Comparison of ENCODE assay signal across 18 mouse cellular contexts in genomic region chr19:55788905-55789295, GRCm38 (mm10). TPM values are rescaled to one million over a fixed set of nuclear protein-coding genes. Genes with fewer than 3 reads are reported as not detected.
DNase-seq lines count a peak whose midpoint lies in the region; ATAC-seq and TF ChIP-seq lines count a peak whose summit lies in the region.
"Had no signal": no experiment of that assay in that cellular context is flagged by ENCODE, and none has a peak within 500 bp of the region (broad histone marks: within the 10 kb centered on the region; RNA-seq: fewer than 3 reads in every experiment).

No protein-coding gene starts in this region.

- DNase-seq in heart, embryonic 10.5 days (ENCODE audit: low spot score): no peak
- no peak for DNase-seq in heart, postnatal 36 days
- DNase-seq in layer of hippocampus, adult 2 months (ENCODE audit: low spot score in 2 of 2): no peak
- no peak for DNase-seq in layer of hippocampus, adult 9-11 months
- DNase-seq in hindbrain, postnatal 0 days (ENCODE audit: low spot score): no peak
- no peak for DNase-seq in midbrain, postnatal 0 days (ENCODE audit: low spot score)
- no peak for DNase-seq in right cerebral cortex, adult 18-20 months
- no peak for DNase-seq in retina, postnatal 1 day
- DNase-seq: adrenal gland, postnatal 25 days; cerebellum, adult 8-10 months; gastrocnemius, postnatal 14 days; lung, embryonic 14.5 days had no signal

- H3K27me3 ChIP-seq in heart, embryonic 10.5 days (ENCODE audit: insufficient read depth, poor library complexity, severe bottlenecking): no peaks in the 10 kb centered on the region
- H3K27me3 ChIP-seq in hindbrain, postnatal 0 days (ENCODE audit: insufficient read depth, low read length): no peaks in the 10 kb centered on the region
- no peaks in the 10 kb centered on the region for H3K27me3 ChIP-seq in midbrain, postnatal 0 days (ENCODE audit: insufficient read depth, low read length)
- H3K27me3 ChIP-seq: intestine, embryonic 15.5 days had no signal

- no peak overlapping the region for H3K4me3 ChIP-seq in heart, embryonic 10.5 days
- no peak overlapping the region for H3K4me3 ChIP-seq in layer of hippocampus, adult 2 months
- no peak overlapping the region for H3K4me3 ChIP-seq in hindbrain, postnatal 0 days (ENCODE audit: low read length)
- no peak overlapping the region for H3K4me3 ChIP-seq in midbrain, postnatal 0 days (ENCODE audit: low read depth, low read length)
- H3K4me3 ChIP-seq: erythroblast, embryonic 14.5 days; intestine, embryonic 15.5 days; limb, embryonic 10.5 days had no signal

- ATAC-seq in hindbrain, postnatal 0 days: no peak
- no peak for ATAC-seq in midbrain, postnatal 0 days (ENCODE audit: low FRiP score)

- peaks cover 11% of the 10 kb centered on the region; the same call in 1 of the 2 replicates for H3K36me3 ChIP-seq in heart, embryonic 10.5 days
- no peaks in the 10 kb centered on the region for H3K36me3 ChIP-seq in hindbrain, postnatal 0 days (ENCODE audit: insufficient read depth, low read length)
- H3K36me3 ChIP-seq in midbrain, postnatal 0 days (ENCODE audit: insufficient read depth, low read length): no peaks in the 10 kb centered on the region
- H3K36me3 ChIP-seq: intestine, embryonic 15.5 days had no signal

- H3K9me3 ChIP-seq in heart, embryonic 10.5 days: no peaks in the 10 kb centered on the region
- H3K9me3 ChIP-seq in hindbrain, postnatal 0 days (ENCODE audit: low read length): no peaks in the 10 kb centered on the region
- no peaks in the 10 kb centered on the region for H3K9me3 ChIP-seq in midbrain, postnatal 0 days (ENCODE audit: low read length)
- H3K9me3 ChIP-seq: intestine, embryonic 15.5 days; limb, embryonic 10.5 days had no signal

- no peak overlapping the region for H3K9ac ChIP-seq in hindbrain, postnatal 0 days (replicated peaks; ENCODE audit: low read length)
- H3K9ac ChIP-seq in midbrain, postnatal 0 days (replicated peaks; ENCODE audit: low read length, poor library complexity, severe bottlenecking): no peak overlapping the region
- H3K9ac ChIP-seq: intestine, embryonic 15.5 days; lung, embryonic 14.5 days had no signal

- H3K27ac ChIP-seq in heart, embryonic 10.5 days: peak overlapping the region; percentile 1; the same call in 1 of the 2 replicates
- peak overlapping the region; percentile 32; the same call in 1 of the 2 replicates for H3K27ac ChIP-seq in layer of hippocampus, adult 2 months
- H3K27ac ChIP-seq in hindbrain, postnatal 0 days: 0 out of 2 replicates have a peak overlapping the region, but pooled peaks have one; percentile 36
- H3K27ac ChIP-seq in midbrain, postnatal 0 days (ENCODE audit: low read depth, low read length): 0 out of 2 replicates have a peak overlapping the region, but pooled peaks have one; percentile 32
- H3K27ac ChIP-seq: intestine, embryonic 15.5 days; kidney, postnatal 0 days; limb, embryonic 10.5 days; macrophage had no signal

- WGBS in heart, embryonic 10.5 days: 36% methylated on average over 5 of the region's 5 CpGs
- 48% methylated on average over 5 of the region's 5 CpGs for WGBS in hindbrain, postnatal 0 days
- WGBS in midbrain, postnatal 0 days: 47% methylated on average over 5 of the region's 5 CpGs

- intact Hi-C loops in heart, postnatal 36 days (cut with DNase I): loop anchor here (2.0 kb wide), 1 partner anchor 80 kb away; no protein-coding TSS in a partner anchor

- no peak for TF ChIP-seq CTCF in layer of hippocampus, adult 2 months (conservative IDR thresholded peaks at IDR 0.05)
- no peak for TF ChIP-seq CTCF in hindbrain, postnatal 0 days (IDR thresholded peaks at IDR 0.05; ENCODE audit: low read depth)
- TF ChIP-seq CTCF in midbrain, postnatal 0 days (IDR thresholded peaks at IDR 0.05): no peak

- H3K4me1 ChIP-seq in heart, embryonic 10.5 days: peaks cover 69% of the 10 kb centered on the region
- peaks cover 13% of the 10 kb centered on the region for H3K4me1 ChIP-seq in hindbrain, postnatal 0 days (ENCODE audit: insufficient read depth, low read length)
- H3K4me1 ChIP-seq in midbrain, postnatal 0 days (ENCODE audit: insufficient read depth, low read length): peaks cover 20% of the 10 kb centered on the region

- H3K4me2 ChIP-seq in hindbrain, postnatal 0 days (ENCODE audit: low read depth, low read length): no peak overlapping the region
- H3K4me2 ChIP-seq in midbrain, postnatal 0 days (ENCODE audit: low read depth, low read length, poor library complexity, severe bottlenecking): no peak overlapping the region
- H3K4me2 ChIP-seq: intestine, embryonic 15.5 days; liver, embryonic 11.5 days; lung, embryonic 14.5 days had no signal

RNA-seq across cellular contexts. Expression of gene Tcf7l2, which starts 47.3 kb away (rescaled TPM):
- 53.2 and 61.8 TPM in 2 replicates for polyA plus RNA-seq in heart, embryonic 10.5 days (2016; fragmentation: Nextera tagmentation; extraction: Ambion mirVana)
- total RNA-seq in heart, postnatal 36 days (2021): 10 to 100 TPM; 11.9 to 17.9 TPM
- 10 to 100 TPM in 1 of 2 experiments, 1 to 10 TPM in 1; 9.9 to 11.3 TPM for total RNA-seq in layer of hippocampus, adult 2 months (2021)
- total RNA-seq in hindbrain, postnatal 0 days (2014; rRNA removed): 3.9 and 4.0 TPM in 2 replicates
- 37.3 and 71.6 TPM in 2 replicates for polyA plus RNA-seq in hindbrain, postnatal 0 days (2015; fragmentation: Nextera tagmentation; extraction: Ambion mirVana)
- total RNA-seq in midbrain, postnatal 0 days (2014; rRNA removed): 67.2 and 86.1 TPM in 2 replicates
- 763 and 861 TPM in 2 replicates for polyA plus RNA-seq in midbrain, postnatal 0 days (2015; fragmentation: Nextera tagmentation; extraction: Ambion mirVana)
